Mouse (Mus musculus) ovary, postnatal 14 days (tissue): ENCODE results near the gene Tns3.
A peak's percentile ranks its signal among the peaks of the same experiment; 100 is the strongest.

Experiments used
- DNase-seq: peaks from one replicate; pipeline ENCODE4 v3.0.0; 2022; ENCODE audit warnings: low spot score

Gene Tns3

DNA sequence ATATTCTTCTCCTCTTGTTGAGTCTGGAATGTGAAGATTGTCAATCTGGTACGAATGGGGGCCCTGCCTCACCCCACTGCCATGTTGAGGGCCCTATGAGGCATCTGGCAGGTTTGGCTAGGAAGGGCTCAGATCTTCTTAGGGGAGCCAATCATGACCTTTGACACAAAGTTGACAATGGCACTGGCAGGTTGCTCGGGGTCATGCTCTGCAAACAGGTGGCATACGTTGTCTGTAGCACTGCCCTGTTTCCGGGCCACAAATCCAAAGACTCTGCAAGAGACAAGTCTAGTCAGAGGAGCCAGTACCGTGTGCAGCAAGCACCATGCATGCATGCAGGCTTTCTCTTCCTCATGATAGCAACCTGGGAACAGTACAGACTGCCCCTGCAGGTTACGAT is 230.0 kb downstream of the Tns3 start:
- DNase-seq = no peak

DNA sequence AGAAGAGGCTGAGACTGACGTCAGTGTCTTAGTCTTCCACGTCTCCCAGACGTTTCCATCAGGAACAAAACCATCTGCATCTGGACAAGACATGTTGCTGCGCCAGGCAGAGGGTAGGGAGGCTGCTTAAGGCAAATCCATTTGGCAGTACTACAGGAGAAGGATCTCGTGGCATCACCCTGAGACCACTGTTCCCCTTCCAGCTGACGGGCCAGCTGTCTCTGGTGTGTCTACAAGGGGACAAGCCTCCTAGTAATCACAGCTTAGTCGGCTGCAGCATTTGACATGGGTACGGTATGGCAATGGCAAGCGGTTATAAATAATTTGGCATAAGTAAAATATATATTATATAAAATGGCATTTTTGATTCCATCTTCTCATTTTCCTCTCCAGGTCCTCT is 230.9 kb downstream of the Tns3 start:
- DNase-seq = no peak

- DNase-seq = no peak
These were observed 231.4 kb downstream of the Tns3 start for GRCm38 (mm10) chr11:8432941-8433340.

DNA sequence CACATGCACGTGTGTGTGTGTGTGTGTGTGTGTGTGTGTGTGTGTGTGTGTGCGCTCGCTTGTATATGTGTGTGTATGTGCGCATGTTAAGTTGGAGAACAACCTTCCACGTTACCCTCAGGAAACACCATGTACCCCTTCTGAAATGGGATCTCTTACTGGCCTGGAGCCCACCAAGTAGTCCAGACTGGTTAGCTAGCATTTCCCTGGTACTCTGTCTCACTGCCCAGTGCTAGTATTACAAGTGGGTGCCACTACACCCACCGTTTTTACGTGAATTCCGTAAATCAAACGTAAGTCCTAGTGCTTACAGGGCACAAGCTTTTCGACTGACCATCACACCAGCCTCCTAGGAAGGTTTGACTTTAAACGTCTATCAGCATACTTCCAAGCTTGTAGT is 236.7 kb downstream of the Tns3 start:
- DNase-seq = no peak

GRCm38 (mm10) chr11:8425226-8425570 is 239.1 kb downstream of the Tns3 start:
- no peak for DNase-seq

- DNase-seq = peak; percentile 68
These were observed 239.8 kb downstream of the Tns3 start for GRCm38 (mm10) chr11:8424342-8425225.

- peak; percentile 68 for DNase-seq
These were observed 259.0 kb downstream of the Tns3 start for GRCm38 (mm10) chr11:8405225-8405899.

DNA sequence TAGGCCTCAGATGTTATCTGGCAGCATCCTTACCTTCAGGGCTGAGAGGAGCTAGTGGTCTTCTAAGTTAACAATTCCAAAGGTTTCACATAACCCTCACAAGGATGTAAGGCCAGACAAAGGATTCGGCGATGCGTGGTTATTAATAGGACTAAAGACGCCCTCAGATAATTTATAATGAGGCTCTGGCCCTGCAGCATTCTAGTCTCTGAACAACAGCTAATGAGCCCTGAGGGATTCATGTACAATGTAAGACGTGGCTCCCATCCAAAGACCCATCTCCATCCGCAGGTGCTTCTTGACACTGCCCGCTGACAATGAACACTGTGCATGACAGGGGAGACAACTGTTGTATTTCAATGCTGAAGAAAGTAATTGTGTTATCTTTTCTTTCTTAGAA is 263.0 kb downstream of the Tns3 start:
- DNase-seq = no peak

DNA sequence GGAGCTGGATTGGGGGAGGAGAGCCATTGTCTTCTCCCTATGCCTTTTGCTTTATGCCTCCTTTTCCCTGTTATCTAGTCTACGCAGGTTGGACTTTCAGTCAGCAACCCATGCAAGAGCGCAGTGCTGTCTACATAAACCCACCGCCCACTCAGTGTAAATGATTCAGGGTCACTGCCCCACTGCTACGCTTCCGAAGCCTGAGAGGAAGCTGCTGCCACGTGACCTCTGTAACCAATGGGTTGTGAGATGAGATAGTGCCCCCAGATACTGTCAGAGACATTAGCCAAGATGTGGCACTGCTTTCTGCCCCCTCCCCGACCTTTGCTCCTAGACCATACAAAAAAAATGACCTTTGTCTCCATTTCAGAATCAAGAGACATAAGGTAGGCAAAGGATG is 268.0 kb downstream of the Tns3 start:
- no peak for DNase-seq

DNA sequence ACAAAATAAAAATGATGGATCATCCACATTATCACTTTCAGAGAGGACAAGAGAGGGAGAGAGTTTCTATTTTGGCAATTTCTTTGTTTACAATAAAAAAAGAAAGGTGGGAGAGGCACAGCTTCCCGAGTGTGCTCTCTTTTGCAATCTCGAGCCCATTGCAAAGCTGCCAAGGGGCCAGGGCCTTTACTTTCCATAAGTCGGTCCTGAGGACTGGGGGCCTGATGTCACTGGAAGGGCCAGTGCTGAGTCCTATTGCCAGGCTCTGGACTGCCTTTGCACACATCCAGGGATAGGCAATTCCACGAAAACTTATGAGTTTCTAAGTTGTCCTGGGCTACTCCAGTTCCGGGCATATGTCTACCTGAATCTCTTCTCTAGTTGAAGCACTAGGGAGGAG is 272.8 kb downstream of the Tns3 start:
- no peak for DNase-seq

DNA sequence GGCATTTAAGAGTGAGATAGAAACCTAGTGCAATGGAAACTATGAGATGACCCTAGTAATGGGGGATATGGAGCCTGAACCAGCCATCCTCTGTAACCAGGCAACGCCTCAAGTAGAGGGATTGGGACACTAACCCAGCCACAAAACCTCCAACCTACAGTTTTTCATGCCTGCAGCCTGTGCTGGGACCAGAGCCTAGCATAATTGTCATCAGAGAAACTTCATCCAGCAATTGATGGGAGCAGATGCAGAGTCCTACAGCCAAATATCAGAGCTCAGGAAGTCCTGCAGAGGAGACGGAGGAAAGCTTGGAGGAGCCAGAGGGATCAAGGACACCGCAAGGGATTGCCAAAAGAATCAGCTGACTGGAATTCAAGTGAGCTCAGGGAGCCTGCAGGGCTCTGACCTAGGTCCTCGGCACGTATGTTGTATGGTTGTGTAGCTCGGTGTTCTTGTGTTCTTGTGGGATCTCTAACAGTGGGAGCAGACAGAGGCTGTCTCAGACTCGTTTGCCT is 278.4 kb downstream of the Tns3 start:
- DNase-seq = no peak
